Mouse (Mus musculus) right cerebral cortex, postnatal 36 days (tissue): ENCODE results near the gene Hist3h2a.
"Not testable (repeated sequence)": the region's sequence is repeated elsewhere in the genome, so short reads cannot be mapped to it uniquely, and the experiment has no call there.

Experiments used
- DNase-seq, 2 experiments: peaks; one replicate each; pipeline ENCODE4 v3.0.0; 2022; ENCODE audit warnings: low spot score in 2 of 2, mixed read lengths in 1 of 2

Gene Hist3h2a

GRCm38 (mm10) chr11:58947798-58948528 is 6.5 kb upstream of the Hist3h2a start:
- peak; percentile 52 to 61 for DNase-seq

- DNase-seq: peak; percentile 75 to 79
Observed at GRCm38 (mm10) chr11:58948542-58949479, 5.7 kb upstream of the Hist3h2a start, which contains the start of gene Hist3h2ba. TSS of gene Hist3h2ba (plus strand) at chr11:58948920.

- DNase-seq: peak; percentile 62 to 67
Observed at GRCm38 (mm10) chr11:58949480-58950431, 4.7 kb upstream of the Hist3h2a start.

- no peak for DNase-seq
Observed at GRCm38 (mm10) chr11:58951210-58951609, 3.3 kb upstream of the Hist3h2a start.

- no peak for DNase-seq
Observed at GRCm38 (mm10) chr11:58953351-58954169, 925 bp upstream of the Hist3h2a start.

GRCm38 (mm10) chr11:58954170-58954419 is 390 bp upstream of the Hist3h2a start:
- DNase-seq: not testable (repeated sequence)

- DNase-seq: no peak
Observed at GRCm38 (mm10) chr11:58955143-58955867, 820 bp downstream of the Hist3h2a start.

GRCm38 (mm10) chr11:58955868-58956257 is 1.4 kb downstream of the Hist3h2a start:
- no peak for DNase-seq

- no peak for DNase-seq
Observed at GRCm38 (mm10) chr11:58957226-58957914, 2.9 kb downstream of the Hist3h2a start.

- no peak for DNase-seq
Observed at GRCm38 (mm10) chr11:58958536-58958935, 4.1 kb downstream of the Hist3h2a start.

GRCm38 (mm10) chr11:58959186-58959825 is 4.8 kb downstream of the Hist3h2a start:
- DNase-seq: no peak

- peak; percentile 65 to 78 for DNase-seq
Observed at GRCm38 (mm10) chr11:58959921-58960465, 5.5 kb downstream of the Hist3h2a start.

- no peak for DNase-seq
Observed at GRCm38 (mm10) chr11:58961364-58962177, 7.1 kb downstream of the Hist3h2a start.

GRCm38 (mm10) chr11:58963543-58963942 is 9.1 kb downstream of the Hist3h2a start:
- no peak for DNase-seq

- no peak for DNase-seq
Observed at GRCm38 (mm10) chr11:58964216-58964615, 9.7 kb downstream of the Hist3h2a start.

- no peak for DNase-seq
Observed at GRCm38 (mm10) chr11:58965001-58965760, 10.7 kb downstream of the Hist3h2a start.

GRCm38 (mm10) chr11:58967346-58967745 is 12.9 kb downstream of the Hist3h2a start:
- no peak for DNase-seq
